7 mouse cellular contexts compared by ENCODE assay signal in the genomic region with DNA sequence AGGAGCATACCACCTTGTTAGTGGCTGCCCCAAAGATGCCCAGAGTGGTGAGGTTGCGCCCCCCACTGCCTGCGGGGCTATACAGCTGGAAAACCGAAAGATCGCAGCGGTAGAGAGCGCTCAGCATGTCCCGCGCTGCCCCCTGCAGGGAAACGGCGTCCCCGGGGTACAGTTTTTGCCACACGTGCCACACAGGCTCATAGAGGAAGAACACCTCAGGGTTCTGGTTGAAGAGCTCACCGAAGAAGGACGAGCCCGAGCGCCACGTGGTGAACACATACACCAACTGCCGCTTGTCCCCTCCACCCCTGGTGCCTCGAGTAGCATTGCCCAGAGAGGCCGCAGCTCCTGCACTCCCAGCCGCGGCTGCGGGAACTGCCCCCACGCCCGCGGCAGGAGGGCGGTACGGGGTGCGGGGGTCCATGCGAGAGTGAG. TPM values are rescaled to one million over a fixed set of nuclear protein-coding genes. Genes with fewer than 3 reads are reported as not detected.
DNase-seq lines count a peak whose midpoint lies in the region; ATAC-seq and TF ChIP-seq lines count a peak whose summit lies in the region.

No protein-coding gene starts in this region.

- peak overlapping the region; percentile 78 for H3K9ac ChIP-seq in heart, embryonic 14.5 days (ENCODE audit: low read length)
- peak overlapping the region; percentile 63 for H3K9ac ChIP-seq in kidney, postnatal 0 days (ENCODE audit: low read depth, low read length)
- peak overlapping the region; percentile 69 for H3K9ac ChIP-seq in midbrain, postnatal 0 days (replicated peaks; ENCODE audit: low read length, poor library complexity, severe bottlenecking)
- H3K9ac ChIP-seq in stomach, postnatal 0 days (ENCODE audit: low read length), result peak overlapping the region; percentile 59

- peaks cover 17% of the 10 kb centered on the region for H3K36me3 ChIP-seq in forebrain, embryonic 10.5 days (replicated peaks)
- H3K36me3 ChIP-seq in heart, embryonic 14.5 days (ENCODE audit: control insufficient read depth, insufficient read depth, low read length), result no peaks in the 10 kb centered on the region
- H3K36me3 ChIP-seq in kidney, postnatal 0 days (ENCODE audit: insufficient read depth, low read length), result no peaks in the 10 kb centered on the region
- no peaks in the 10 kb centered on the region for H3K36me3 ChIP-seq in midbrain, postnatal 0 days (ENCODE audit: insufficient read depth, low read length)
- no peaks in the 10 kb centered on the region for H3K36me3 ChIP-seq in stomach, postnatal 0 days (ENCODE audit: control insufficient read depth, insufficient read depth, low read length)

- peak overlapping the region; percentile 81 for H3K4me3 ChIP-seq in forebrain, embryonic 10.5 days
- peak overlapping the region; percentile 71 to 79 for H3K4me3 ChIP-seq in heart, embryonic 14.5 days (ENCODE audit: control insufficient read depth in 1 of 2, insufficient read depth in 1 of 2, low read depth in 1 of 2, low read length in 2 of 2)
- H3K4me3 ChIP-seq in kidney, postnatal 0 days (replicated peaks; ENCODE audit: low read depth, low read length), result peak overlapping the region; percentile 66
- peak overlapping the region; percentile 88 for H3K4me3 ChIP-seq in midbrain, postnatal 0 days (ENCODE audit: low read depth, low read length)
- H3K4me3 ChIP-seq in stomach, postnatal 0 days (ENCODE audit: low read depth, low read length), result peak overlapping the region; percentile 63

- WGBS in forebrain, embryonic 10.5 days, result under 1% methylated on average over 30 of the region's 30 CpGs
- 2% methylated on average over 30 of the region's 30 CpGs for WGBS in heart, embryonic 14.5 days
- WGBS in kidney, postnatal 0 days, result 1% methylated on average over 30 of the region's 30 CpGs
- WGBS in midbrain, postnatal 0 days, result under 1% methylated on average over 30 of the region's 30 CpGs
- 3% methylated on average over 23 of the region's 30 CpGs for WGBS in stomach, postnatal 0 days

- TF ChIP-seq EP300 in stomach, postnatal 0 days (optimal IDR thresholded peaks at IDR 0.05), result no peak

- no peaks in the 10 kb centered on the region for H3K9me3 ChIP-seq in forebrain, embryonic 10.5 days
- H3K9me3 ChIP-seq in heart, embryonic 14.5 days (ENCODE audit: control insufficient read depth, low read length), result no peaks in the 10 kb centered on the region
- no peaks in the 10 kb centered on the region for H3K9me3 ChIP-seq in kidney, postnatal 0 days (replicated peaks; ENCODE audit: low read length)
- H3K9me3 ChIP-seq in midbrain, postnatal 0 days (ENCODE audit: low read length), result no peaks in the 10 kb centered on the region
- H3K9me3 ChIP-seq in stomach, postnatal 0 days (ENCODE audit: control insufficient read depth, low read length), result no peaks in the 10 kb centered on the region

- peak overlapping the region; percentile 99 for H3K4me2 ChIP-seq in heart, embryonic 14.5 days (ENCODE audit: low read length)
- peak overlapping the region; percentile 96 for H3K4me2 ChIP-seq in kidney, postnatal 0 days (ENCODE audit: low read length)
- peak overlapping the region; percentile 95 for H3K4me2 ChIP-seq in midbrain, postnatal 0 days (ENCODE audit: low read depth, low read length, poor library complexity, severe bottlenecking)
- H3K4me2 ChIP-seq in stomach, postnatal 0 days (replicated peaks; ENCODE audit: low read depth), result peak overlapping the region; percentile 95

- peaks cover 51% of the 10 kb centered on the region for H3K4me1 ChIP-seq in forebrain, embryonic 10.5 days
- H3K4me1 ChIP-seq in heart, embryonic 14.5 days (ENCODE audit: control insufficient read depth in 2 of 2, insufficient read depth in 2 of 2, low read length in 2 of 2), result peaks cover 7 to 18% of the 10 kb centered on the region in 2 experiments; a peak in 3 of 4 replicates
- peaks cover 16% of the 10 kb centered on the region for H3K4me1 ChIP-seq in kidney, postnatal 0 days (replicated peaks; ENCODE audit: insufficient read depth, low read length)
- H3K4me1 ChIP-seq in midbrain, postnatal 0 days (ENCODE audit: insufficient read depth, low read length), result peaks cover 14% of the 10 kb centered on the region; the same call in 1 of the 2 replicates
- H3K4me1 ChIP-seq in stomach, postnatal 0 days (replicated peaks; ENCODE audit: control insufficient read depth, insufficient read depth), result no peaks in the 10 kb centered on the region; the same call in 1 of the 2 replicates

- peak; percentile 54 to 73 for DNase-seq in adrenal gland, postnatal 4 days (ENCODE audit: low spot score in 2 of 2)
- DNase-seq in forebrain, embryonic 10.5 days (ENCODE audit: extremely low spot score, low spot score), result peak; percentile 68
- peak; percentile 79 for DNase-seq in kidney, postnatal 0 days (ENCODE audit: low spot score)
- DNase-seq in liver, result peak; percentile 63
- DNase-seq in midbrain, postnatal 0 days (ENCODE audit: low spot score), result peak; percentile 80
- peak; percentile 77 for DNase-seq in stomach, postnatal 0 days (ENCODE audit: low spot score)

- ATAC-seq in heart, embryonic 14.5 days (ENCODE audit: insufficient number of reproducible peaks, insufficient read depth, low FRiP score, low read depth), result peak; percentile 42
- ATAC-seq in kidney, postnatal 0 days (replicated peaks; ENCODE audit: low FRiP score, low read depth), result peak; percentile 21
- ATAC-seq in midbrain, postnatal 0 days (ENCODE audit: low FRiP score), result peak; percentile 36
- ATAC-seq in stomach, postnatal 0 days (ENCODE audit: low FRiP score, low TSS enrichment), result peak; percentile 57

- H3K27ac ChIP-seq in forebrain, embryonic 10.5 days, result peak overlapping the region; percentile 91
- H3K27ac ChIP-seq in heart, embryonic 14.5 days (replicated peaks in 1 of 2; ENCODE audit: control insufficient read depth in 1 of 2, insufficient read depth in 1 of 2, low read depth in 2 of 2, low read length in 2 of 2), result no peak overlapping the region
- no peak overlapping the region for H3K27ac ChIP-seq in kidney, postnatal 0 days
- H3K27ac ChIP-seq in midbrain, postnatal 0 days (ENCODE audit: low read depth, low read length), result peak overlapping the region; percentile 73; the same call in 1 of the 2 replicates
- no peak overlapping the region for H3K27ac ChIP-seq in stomach, postnatal 0 days (replicated peaks)

- peaks cover 51% of the 10 kb centered on the region for H3K27me3 ChIP-seq in forebrain, embryonic 10.5 days (ENCODE audit: poor library complexity, severe bottlenecking)
- peaks cover 7% of the 10 kb centered on the region for H3K27me3 ChIP-seq in heart, embryonic 14.5 days (ENCODE audit: control insufficient read depth, insufficient read depth, low read length)
- no peaks in the 10 kb centered on the region for H3K27me3 ChIP-seq in kidney, postnatal 0 days (ENCODE audit: insufficient read depth, low read length)
- H3K27me3 ChIP-seq in midbrain, postnatal 0 days (ENCODE audit: insufficient read depth, low read length), result no peaks in the 10 kb centered on the region
- H3K27me3 ChIP-seq in stomach, postnatal 0 days (ENCODE audit: control insufficient read depth, insufficient read depth, low read length), result no peaks in the 10 kb centered on the region

- peak; percentile 77 for TF ChIP-seq CTCF in kidney, postnatal 0 days (IDR thresholded peaks at IDR 0.05; ENCODE audit: low read depth)
- peak; percentile 76 for TF ChIP-seq CTCF in midbrain, postnatal 0 days (IDR thresholded peaks at IDR 0.05)
- peak; percentile 80 for TF ChIP-seq CTCF in stomach, postnatal 0 days (IDR thresholded peaks at IDR 0.05; ENCODE audit: low read depth)

RNA-seq across cellular contexts. Expression of a gene that starts 1.0 kb away (rescaled TPM):
- 10 to 100 TPM; 42.5 to 42.6 TPM for total RNA-seq in adrenal gland, postnatal 4 days (2021)
- 5.6 and 7.0 TPM in 2 replicates for polyA plus RNA-seq in forebrain, embryonic 10.5 days (2016; fragmentation: Nextera tagmentation; extraction: Ambion mirVana)
- polyA plus RNA-seq in heart, embryonic 14.5 days (2014; fragmentation: Nextera tagmentation; extraction: Ambion mirVana), result 1.9 and 2.4 TPM in 2 replicates
- polyA plus RNA-seq in kidney, postnatal 0 days (2015; fragmentation: Nextera tagmentation; extraction: Ambion mirVana), result 4.8 and 5.5 TPM in 2 replicates
- 78.0 and 79.1 TPM in 2 replicates for total RNA-seq in midbrain, postnatal 0 days (2014; rRNA removed)
- polyA plus RNA-seq in midbrain, postnatal 0 days (2015; fragmentation: Nextera tagmentation; extraction: Ambion mirVana), result 33.9 and 36.4 TPM in 2 replicates
- 0.75 and 0.87 TPM in 2 replicates for polyA plus RNA-seq in stomach, postnatal 0 days (2015; fragmentation: Nextera tagmentation; extraction: Ambion mirVana)

Comparison
In these comparisons a context has a peak if more than half of its experiments do, and no peak if none do; other contexts are left out.
1. H3K27ac ChIP-seq: peak in forebrain, embryonic 10.5 days (single experiment) and midbrain, postnatal 0 days (single experiment); none in heart, embryonic 14.5 days (0 of 2), kidney, postnatal 0 days (single experiment) and stomach, postnatal 0 days (single experiment).
2. Peak in every context shown above with its lines, with median percentiles within 50 percentile points of each other: DNase-seq, H3K4me3 ChIP-seq, ATAC-seq, H3K4me2 ChIP-seq, H3K9ac ChIP-seq and CTCF ChIP-seq.